ENCODE assay signal across 13 mouse cellular contexts in the genomic region with DNA sequence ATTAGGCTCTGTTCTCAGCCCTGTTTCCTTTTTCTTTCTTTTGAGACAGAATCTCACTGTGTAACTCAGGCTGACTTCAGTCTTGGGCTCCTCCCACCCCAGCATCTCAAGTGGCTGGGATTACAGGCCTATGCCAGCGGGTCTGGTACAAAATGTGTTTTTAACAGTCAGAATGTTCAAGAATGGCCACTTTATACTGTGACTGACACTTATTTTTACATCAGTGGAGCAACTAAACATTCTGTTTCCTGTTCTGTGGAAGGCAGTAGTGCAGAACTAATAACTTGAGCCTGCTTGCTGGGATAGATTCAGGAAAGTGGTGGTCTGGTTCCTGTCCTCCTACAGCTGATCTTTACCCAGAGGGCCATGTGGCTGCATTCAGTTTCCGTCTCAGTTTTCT. TPM values are rescaled to one million over a fixed set of nuclear protein-coding genes. Genes with fewer than 3 reads are reported as not detected.
DNase-seq lines count a peak whose midpoint lies in the region; ATAC-seq and TF ChIP-seq lines count a peak whose summit lies in the region.
"Had no signal": no experiment of that assay in that cellular context is flagged by ENCODE, and none has a peak within 500 bp of the region (broad histone marks: within the 10 kb centered on the region; RNA-seq: fewer than 3 reads in every experiment).

No protein-coding gene starts in this region.

- no peak overlapping the region for H3K4me2 ChIP-seq in intestine, embryonic 16.5 days (ENCODE audit: low read depth, low read length)
- H3K4me2 ChIP-seq in intestine, postnatal 0 days (replicated peaks; ENCODE audit: low read depth): no peak overlapping the region
- no peak overlapping the region for H3K4me2 ChIP-seq in midbrain, embryonic 13.5 days (replicated peaks)
- H3K4me2 ChIP-seq in midbrain, embryonic 16.5 days (ENCODE audit: low read length): no peak overlapping the region
- no peak overlapping the region for H3K4me2 ChIP-seq in forebrain, embryonic 16.5 days (ENCODE audit: low read length)
- H3K4me2 ChIP-seq in stomach, embryonic 15.5 days: no peak overlapping the region

- H3K27ac ChIP-seq in intestine, embryonic 16.5 days (ENCODE audit: low read length): peak overlapping the region; percentile 33
- no peak overlapping the region for H3K27ac ChIP-seq in intestine, postnatal 0 days (ENCODE audit: low read depth, low read length)
- H3K27ac ChIP-seq in midbrain, embryonic 13.5 days: peak overlapping the region; percentile 56; the same call in 1 of the 2 replicates
- H3K27ac ChIP-seq in midbrain, embryonic 16.5 days (ENCODE audit: low read length): no peak overlapping the region
- H3K27ac ChIP-seq in forebrain, embryonic 16.5 days (ENCODE audit: low read length): no peak overlapping the region
- peak overlapping the region; percentile 44 for H3K27ac ChIP-seq in stomach, embryonic 15.5 days
- H3K27ac ChIP-seq: macrophage had no signal

- no peaks in the 10 kb centered on the region for H3K36me3 ChIP-seq in intestine, embryonic 16.5 days (ENCODE audit: control insufficient read depth, insufficient read depth, low read length)
- no peaks in the 10 kb centered on the region for H3K36me3 ChIP-seq in intestine, postnatal 0 days (ENCODE audit: control insufficient read depth, insufficient read depth)
- H3K36me3 ChIP-seq in midbrain, embryonic 13.5 days: peaks cover 16% of the 10 kb centered on the region
- H3K36me3 ChIP-seq in midbrain, embryonic 16.5 days (ENCODE audit: control insufficient read depth, insufficient read depth, low read length): no peaks in the 10 kb centered on the region
- H3K36me3 ChIP-seq in forebrain, embryonic 16.5 days (ENCODE audit: control insufficient read depth, insufficient read depth): no peaks in the 10 kb centered on the region
- H3K36me3 ChIP-seq in stomach, embryonic 15.5 days: no peaks in the 10 kb centered on the region

- 40% methylated on average over 2 of the region's 2 CpGs for WGBS in intestine, embryonic 16.5 days
- WGBS in intestine, postnatal 0 days: 54% methylated on average over 2 of the region's 2 CpGs
- 45% methylated on average over 2 of the region's 2 CpGs for WGBS in midbrain, embryonic 13.5 days
- 44% methylated on average over 2 of the region's 2 CpGs for WGBS in midbrain, embryonic 16.5 days
- WGBS in forebrain, embryonic 16.5 days: 36% methylated on average over 2 of the region's 2 CpGs
- 37% methylated on average over 2 of the region's 2 CpGs for WGBS in stomach, embryonic 15.5 days

- H3K4me3 ChIP-seq in intestine, embryonic 16.5 days (ENCODE audit: low read length): no peak overlapping the region
- no peak overlapping the region for H3K4me3 ChIP-seq in intestine, postnatal 0 days (ENCODE audit: low read depth, low read length)
- H3K4me3 ChIP-seq in midbrain, embryonic 13.5 days (replicated peaks): no peak overlapping the region
- H3K4me3 ChIP-seq in midbrain, embryonic 16.5 days (ENCODE audit: low read depth, low read length): no peak overlapping the region
- no peak overlapping the region for H3K4me3 ChIP-seq in forebrain, embryonic 16.5 days (replicated peaks; ENCODE audit: low read length)
- no peak overlapping the region for H3K4me3 ChIP-seq in stomach, embryonic 15.5 days (replicated peaks)
- H3K4me3 ChIP-seq: erythroblast, embryonic 14.5 days had no signal

- 0 out of 2 replicates have a peak, but pooled peaks cover 3% of the 10 kb centered on the region for H3K4me1 ChIP-seq in intestine, embryonic 16.5 days (ENCODE audit: control insufficient read depth, insufficient read depth, low read length)
- H3K4me1 ChIP-seq in intestine, postnatal 0 days (replicated peaks; ENCODE audit: control insufficient read depth, insufficient read depth, low read length): no peaks in the 10 kb centered on the region
- peaks cover 5% of the 10 kb centered on the region; the same call in 1 of the 2 replicates for H3K4me1 ChIP-seq in midbrain, embryonic 13.5 days (replicated peaks)
- H3K4me1 ChIP-seq in midbrain, embryonic 16.5 days (ENCODE audit: control insufficient read depth, insufficient read depth, low read length): no peaks in the 10 kb centered on the region
- H3K4me1 ChIP-seq in forebrain, embryonic 16.5 days (replicated peaks; ENCODE audit: control insufficient read depth, insufficient read depth, low read length): no peaks in the 10 kb centered on the region
- H3K4me1 ChIP-seq in stomach, embryonic 15.5 days: no peaks in the 10 kb centered on the region

- no peak for DNase-seq in gastrocnemius, postnatal 4 days (ENCODE audit: low spot score in 2 of 2)
- DNase-seq in right cerebral cortex, postnatal 14 days: no peak
- DNase-seq: cerebellum, postnatal 14 days; gastrocnemius, postnatal 36 days; heart, postnatal 14 days had no signal

- 0 out of 2 replicates have a peak, but pooled peaks cover 3% of the 10 kb centered on the region for H3K27me3 ChIP-seq in intestine, embryonic 16.5 days (replicated peaks; ENCODE audit: control insufficient read depth, insufficient read depth, low read length)
- no peaks in the 10 kb centered on the region for H3K27me3 ChIP-seq in intestine, postnatal 0 days (replicated peaks; ENCODE audit: control insufficient read depth, insufficient read depth, low read length)
- no peaks in the 10 kb centered on the region for H3K27me3 ChIP-seq in midbrain, embryonic 13.5 days
- no peaks in the 10 kb centered on the region for H3K27me3 ChIP-seq in midbrain, embryonic 16.5 days (ENCODE audit: control insufficient read depth, insufficient read depth, low read depth, low read length)
- no peaks in the 10 kb centered on the region for H3K27me3 ChIP-seq in forebrain, embryonic 16.5 days (replicated peaks; ENCODE audit: control insufficient read depth, insufficient read depth, low read length)
- H3K27me3 ChIP-seq in stomach, embryonic 15.5 days (replicated peaks): no peaks in the 10 kb centered on the region

- H3K9ac ChIP-seq in intestine, embryonic 16.5 days (ENCODE audit: low read depth, low read length): no peak overlapping the region
- H3K9ac ChIP-seq in intestine, postnatal 0 days (ENCODE audit: low read depth, low read length): no peak overlapping the region
- no peak overlapping the region for H3K9ac ChIP-seq in midbrain, embryonic 13.5 days (replicated peaks)
- H3K9ac ChIP-seq in midbrain, embryonic 16.5 days (ENCODE audit: low read depth, low read length): no peak overlapping the region
- no peak overlapping the region for H3K9ac ChIP-seq in forebrain, embryonic 16.5 days (replicated peaks; ENCODE audit: low read depth, low read length)
- no peak overlapping the region for H3K9ac ChIP-seq in stomach, embryonic 15.5 days

- no peak for ATAC-seq in intestine, embryonic 16.5 days
- ATAC-seq in intestine, postnatal 0 days: no peak
- ATAC-seq in midbrain, embryonic 13.5 days: no peak
- no peak for ATAC-seq in midbrain, embryonic 16.5 days
- peak; percentile 63 for ATAC-seq in forebrain, embryonic 16.5 days
- ATAC-seq in stomach, embryonic 15.5 days (ENCODE audit: insufficient read depth, low FRiP score, low read depth): no peak

- TF ChIP-seq CTCF in intestine, postnatal 0 days (IDR thresholded peaks at IDR 0.05; ENCODE audit: low read depth): no peak

- no peaks in the 10 kb centered on the region for H3K9me3 ChIP-seq in intestine, embryonic 16.5 days (ENCODE audit: control insufficient read depth, low read length)
- H3K9me3 ChIP-seq in intestine, postnatal 0 days (ENCODE audit: control insufficient read depth): no peaks in the 10 kb centered on the region
- no peaks in the 10 kb centered on the region for H3K9me3 ChIP-seq in midbrain, embryonic 13.5 days
- no peaks in the 10 kb centered on the region for H3K9me3 ChIP-seq in midbrain, embryonic 16.5 days (replicated peaks; ENCODE audit: control insufficient read depth, low read length, poor library complexity, severe bottlenecking)
- H3K9me3 ChIP-seq in forebrain, embryonic 16.5 days (ENCODE audit: control insufficient read depth, low read length): no peaks in the 10 kb centered on the region
- no peaks in the 10 kb centered on the region for H3K9me3 ChIP-seq in stomach, embryonic 15.5 days

RNA-seq across cellular contexts. Expression of a gene that starts 33.1 kb away (rescaled TPM):
- 8.5 and 11.0 TPM in 2 replicates for polyA plus RNA-seq in intestine, embryonic 16.5 days (2015; fragmentation: Nextera tagmentation; extraction: Ambion mirVana)
- 2.2 and 2.9 TPM in 2 replicates for polyA plus RNA-seq in intestine, postnatal 0 days (2015; fragmentation: Nextera tagmentation; extraction: Ambion mirVana)
- 9.4 and 10.8 TPM in 2 replicates for polyA plus RNA-seq in midbrain, embryonic 13.5 days (2015; fragmentation: Nextera tagmentation; extraction: Ambion mirVana)
- 8.0 and 10.5 TPM in 2 replicates for polyA plus RNA-seq in midbrain, embryonic 16.5 days (2015; fragmentation: Nextera tagmentation; extraction: Ambion mirVana)
- 10.5 and 11.2 TPM in 2 replicates for polyA plus RNA-seq in forebrain, embryonic 16.5 days (2015; fragmentation: Nextera tagmentation; extraction: Ambion mirVana)
- polyA plus RNA-seq in stomach, embryonic 15.5 days (2015; fragmentation: Nextera tagmentation; extraction: Ambion mirVana): 3.0 and 3.8 TPM in 2 replicates
- 1 to 10 TPM; 4.8 to 7.7 TPM for total RNA-seq in gastrocnemius, postnatal 4 days (2021)
- polyA plus RNA-seq: erythroblast, embryonic 14.5 days had no signal

Comparison
In these comparisons a context has a peak if more than half of its experiments do, and no peak if none do; other contexts are left out.
1. H3K27ac ChIP-seq: peak in intestine, embryonic 16.5 days (single experiment), midbrain, embryonic 13.5 days (single experiment) and stomach, embryonic 15.5 days (single experiment); none in intestine, postnatal 0 days (single experiment), midbrain, embryonic 16.5 days (single experiment) and forebrain, embryonic 16.5 days (single experiment).